In genomic region chr12:51887301-51888290, GRCm38 (mm10) we compare ENCODE assay signal across 14 mouse cellular contexts. TPM values are rescaled to one million over a fixed set of nuclear protein-coding genes. Genes with fewer than 3 reads are reported as not detected.
DNase-seq lines count a peak whose midpoint lies in the region; ATAC-seq and TF ChIP-seq lines count a peak whose summit lies in the region.
"Had no signal": no experiment of that assay in that cellular context is flagged by ENCODE, and none has a peak within 500 bp of the region (broad histone marks: within the 10 kb centered on the region; RNA-seq: fewer than 3 reads in every experiment).

No protein-coding gene starts in this region.

- peak overlapping the region; percentile 2; the same call in 1 of the 2 replicates for H3K4me2 ChIP-seq in liver, postnatal 0 days (ENCODE audit: low read depth, low read length)
- H3K4me2 ChIP-seq: embryonic facial prominence, embryonic 12.5 days; heart, embryonic 13.5 days; intestine, embryonic 15.5 days; limb, embryonic 13.5 days had no signal

- H3K9ac ChIP-seq in liver, postnatal 0 days (replicated peaks): no peak overlapping the region
- H3K9ac ChIP-seq: embryonic facial prominence, embryonic 12.5 days; heart, embryonic 13.5 days; intestine, embryonic 15.5 days; limb, embryonic 13.5 days had no signal

- H3K4me3 ChIP-seq in liver, postnatal 0 days (ENCODE audit: low read depth, low read length): no peak overlapping the region
- H3K4me3 ChIP-seq: embryonic facial prominence, embryonic 12.5 days; heart, embryonic 13.5 days; intestine, embryonic 15.5 days; limb, embryonic 13.5 days had no signal

- WGBS in liver, postnatal 0 days (ENCODE audit: insufficient replicate concordance): 76% methylated on average over 11 of the region's 11 CpGs

- intact Hi-C loops in gastrocnemius, postnatal 14 days (cut with DNase I; ENCODE audit: low total_unique reads): no loop called here
- intact Hi-C loops in heart, postnatal 10 days (cut with DNase I): no loop called here

- ATAC-seq in liver, postnatal 0 days: 0 out of 2 replicates have a peak, but pooled peaks have one; percentile 14
- peak; percentile 76 for ATAC-seq in inflammation-experienced regulatory T-cells, adult 6 months
- ATAC-seq in cerebellum, adult (ENCODE audit: insufficient number of reproducible peaks, low FRiP score, low TSS enrichment): no peak
- ATAC-seq: intestine, embryonic 15.5 days had no signal

- no peak for DNase-seq in liver, postnatal 0 days
- DNase-seq in liver: no peak
- peak; percentile 25 for DNase-seq in CD8-positive naive resting alpha-beta T cell, adult 2 months (ENCODE audit: low read depth in 2 of 2, low spot score in 2 of 2)
- DNase-seq in thymus, adult 18-20 months: peak; percentile 24 to 65
- DNase-seq in gastrocnemius, postnatal 14 days: no peak
- DNase-seq in heart, postnatal 10 days: no peak
- DNase-seq: adrenal gland, postnatal 10 days; cerebellum, adult 2 months had no signal

- no peak for TF ChIP-seq EP300 in liver, postnatal 0 days (IDR thresholded peaks at IDR 0.05; ENCODE audit: low read depth)

- TF ChIP-seq CTCF in liver, postnatal 0 days (IDR thresholded peaks at IDR 0.05; ENCODE audit: low read depth): no peak

- no peaks in the 10 kb centered on the region for H3K4me1 ChIP-seq in liver, postnatal 0 days (ENCODE audit: insufficient read depth)
- H3K4me1 ChIP-seq: embryonic facial prominence, embryonic 12.5 days; intestine, embryonic 15.5 days; limb, embryonic 13.5 days had no signal

- no peaks in the 10 kb centered on the region for H3K9me3 ChIP-seq in liver, postnatal 0 days (ENCODE audit: low read length)
- H3K9me3 ChIP-seq: embryonic facial prominence, embryonic 12.5 days; heart, embryonic 13.5 days; intestine, embryonic 15.5 days; limb, embryonic 13.5 days had no signal

- H3K27me3 ChIP-seq in liver, postnatal 0 days (ENCODE audit: insufficient read depth, low read length): no peaks in the 10 kb centered on the region
- H3K27me3 ChIP-seq: embryonic facial prominence, embryonic 12.5 days; heart, embryonic 13.5 days; intestine, embryonic 15.5 days; limb, embryonic 13.5 days had no signal

- no peak overlapping the region for H3K27ac ChIP-seq in liver, postnatal 0 days (ENCODE audit: low read depth)
- H3K27ac ChIP-seq: embryonic facial prominence, embryonic 12.5 days; heart, embryonic 13.5 days; intestine, embryonic 15.5 days; limb, embryonic 13.5 days had no signal

- peaks cover 38% of the 10 kb centered on the region for H3K36me3 ChIP-seq in liver, postnatal 0 days (replicated peaks; ENCODE audit: insufficient read depth, low read length)

RNA-seq across cellular contexts. Expression of gene Hectd1, which starts 58.3 kb away (rescaled TPM):
- 18.2 and 20.6 TPM in 2 replicates for polyA plus RNA-seq in liver, postnatal 0 days (2015; fragmentation: Nextera tagmentation; extraction: Ambion mirVana)
- 10 to 100 TPM; 58.9 to 78.1 (median 63.5) TPM for polyA plus RNA-seq in inflammation-experienced regulatory T-cells, adult 6 months (2017; shearing (Covaris generic))
- total RNA-seq in gastrocnemius, postnatal 14 days (2021): 10 to 100 TPM; 79.2 to 97.2 TPM
- 10 to 100 TPM; 95.8 to 97.3 TPM for total RNA-seq in heart, postnatal 10 days (2021)

Comparison
In these comparisons a context has a peak if more than half of its experiments do, and no peak if none do; other contexts are left out.
1. DNase-seq: peak in CD8-positive naive resting alpha-beta T cell, adult 2 months (2 of 2) and thymus, adult 18-20 months (2 of 2); none in liver, postnatal 0 days (single experiment), liver (single experiment), gastrocnemius, postnatal 14 days (single experiment) and heart, postnatal 10 days (0 of 2).